Mouse (Mus musculus) liver, embryonic 12.5 days (tissue): Measurements from ENCODE around the gene Gcg. TPM values are rescaled to one million over a fixed set of nuclear protein-coding genes. Genes with fewer than 3 reads are reported as not detected.

Source experiments
- ATAC-seq: fragments of 200-750 bp; cut with Nextera tagmentation; 2 replicates; pipeline ENCODE4 v1.8.0; 2017; ENCODE audit warnings: moderate number of reproducible peaks, mild to moderate bottlenecking, moderate library complexity
- H3K27ac ChIP-seq: fragments of 300-500 bp; sonication (generic); 2 replicates; pipeline ENCODE4 v1.5.1; 2016; ENCODE audit warnings: mild to moderate bottlenecking
- H3K27me3 ChIP-seq: fragments of 300-500 bp; sonication (generic); replicated peaks from 2 replicates; pipeline ENCODE4 v1.6.1; 2016; ENCODE audit warnings: mild to moderate bottlenecking, moderate library complexity
- H3K36me3 ChIP-seq: fragments of 300-500 bp; sonication (generic); 2 replicates; pipeline ENCODE4 v1.6.1; 2016; ENCODE audit warnings: mild to moderate bottlenecking, moderate library complexity
- H3K4me1 ChIP-seq: fragments of 300-500 bp; sonication (generic); 2 replicates; pipeline ENCODE4 v1.6.1; 2016
- H3K4me2 ChIP-seq: fragments of 300-500 bp; sonication (generic); 2 replicates; pipeline ENCODE4 v1.6.1; 2016; ENCODE audit warnings: mild to moderate bottlenecking, moderate library complexity
- H3K4me3 ChIP-seq: fragments of 300-500 bp; sonication (generic); 2 replicates; pipeline ENCODE4 v1.5.1; 2016; ENCODE audit warnings: mild to moderate bottlenecking, moderate library complexity
- H3K9ac ChIP-seq: fragments of 300-500 bp; sonication (generic); 2 replicates; pipeline ENCODE4 v1.6.1; 2016; ENCODE audit warnings: mild to moderate bottlenecking, moderate library complexity
- H3K9me3 ChIP-seq: fragments of 300-500 bp; sonication (generic); replicated peaks from 2 replicates; pipeline ENCODE4 v1.6.1; 2016; ENCODE audit warnings: mild to moderate bottlenecking, moderate library complexity
- WGBS: fragments of 180-500 bp; shearing (Covaris S2); methylation state at CpG from one replicate; pipeline ENCODE4 v1.1.7; 2016; ENCODE audit not compliant: insufficient replicate concordance; 5-methylcytosine and 5-hydroxymethylcytosine counted together
- polyA plus RNA-seq: library from polyadenylated mRNA; unstranded; fragments of >200 nt; fragmentation: Nextera tagmentation; extraction: Ambion mirVana; gene quantifications from 2 replicates; pipeline ENCODE4 v1.2.1, GENCODE M21; 2016

Gene Gcg
- polyA plus RNA-seq: 0.36 and 0.55 TPM in 2 replicates

DNA sequence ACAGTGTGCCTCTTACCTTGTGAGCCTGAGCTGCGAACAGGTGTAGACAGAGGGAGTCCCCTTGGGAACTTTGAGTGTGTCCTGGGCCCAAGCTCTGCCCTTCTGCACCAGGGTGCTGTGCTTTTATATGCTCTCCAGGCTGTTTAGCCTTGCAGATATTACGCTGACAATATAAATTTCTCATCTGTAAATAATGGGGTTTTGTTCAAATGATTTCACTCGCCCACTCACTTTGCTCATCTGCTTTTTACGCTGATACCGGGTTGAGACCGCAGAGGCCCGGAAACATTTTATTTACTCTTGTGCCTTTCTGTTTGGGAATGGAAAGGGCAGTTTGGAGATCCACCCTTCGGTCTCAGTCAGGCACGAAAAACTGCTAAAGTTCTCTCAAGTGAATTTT, at the start of gene Gcg:
Gcg (minus strand) TSS at position 101 of the 400 bp plus-strand sequence.
- Histone ChIP-seq H3K36me3 (no peaks in the 10 kb centered on the region), H3K4me2 (no peak within 1 kb of the TSS), H3K9me3 (no peaks in the 10 kb centered on the region), H3K27me3 (no peaks in the 10 kb centered on the region), H3K4me3 (no peak within 1 kb of the TSS), H3K9ac (no peak within 1 kb of the TSS), H3K27ac (no peak within 1 kb of the TSS), H3K4me1 (no peaks in the 10 kb centered on the region)
- WGBS: 74% methylated on average over 9 of the region's 9 CpGs
- no peak for ATAC-seq

GRCm38 (mm10) chr2:62531065-62531464, 47.6 kb upstream of the Gcg start:
- WGBS: 42% methylated on average over 1 of the region's 1 CpGs
- Histone ChIP-seq H3K4me3 (no peak overlapping the region), H3K27ac (no peak overlapping the region), H3K4me1 (peaks cover 9% of the 10 kb centered on the region), H3K27me3 (no peaks in the 10 kb centered on the region), H3K9me3 (no peaks in the 10 kb centered on the region), H3K36me3 (no peaks in the 10 kb centered on the region), H3K4me2 (no peak overlapping the region), H3K9ac (no peak overlapping the region)
- ATAC-seq: no peak

GRCm38 (mm10) chr2:62526399-62526798, 42.9 kb upstream of the Gcg start:
- Histone ChIP-seq H3K27ac (no peak overlapping the region), H3K9ac (no peak overlapping the region), H3K4me1 (peaks cover 9% of the 10 kb centered on the region), H3K9me3 (no peaks in the 10 kb centered on the region), H3K27me3 (no peaks in the 10 kb centered on the region), H3K4me3 (no peak overlapping the region), H3K36me3 (no peaks in the 10 kb centered on the region), H3K4me2 (no peak overlapping the region)
- ATAC-seq: no peak
- 80% methylated on average over 9 of the region's 9 CpGs for WGBS

GRCm38 (mm10) chr2:62517790-62518189, 34.3 kb upstream of the Gcg start:
- no peaks in the 10 kb centered on the region for H3K9me3 ChIP-seq
- H3K36me3 ChIP-seq: no peaks in the 10 kb centered on the region
- H3K4me3 ChIP-seq: no peak overlapping the region
- 55% methylated on average over 2 of the region's 2 CpGs for WGBS
- no peaks in the 10 kb centered on the region for H3K4me1 ChIP-seq
- no peak for ATAC-seq
- H3K4me2 ChIP-seq: no peak overlapping the region
- H3K27me3 ChIP-seq: no peaks in the 10 kb centered on the region
- no peak overlapping the region for H3K9ac ChIP-seq
- no peak overlapping the region for H3K27ac ChIP-seq

DNA sequence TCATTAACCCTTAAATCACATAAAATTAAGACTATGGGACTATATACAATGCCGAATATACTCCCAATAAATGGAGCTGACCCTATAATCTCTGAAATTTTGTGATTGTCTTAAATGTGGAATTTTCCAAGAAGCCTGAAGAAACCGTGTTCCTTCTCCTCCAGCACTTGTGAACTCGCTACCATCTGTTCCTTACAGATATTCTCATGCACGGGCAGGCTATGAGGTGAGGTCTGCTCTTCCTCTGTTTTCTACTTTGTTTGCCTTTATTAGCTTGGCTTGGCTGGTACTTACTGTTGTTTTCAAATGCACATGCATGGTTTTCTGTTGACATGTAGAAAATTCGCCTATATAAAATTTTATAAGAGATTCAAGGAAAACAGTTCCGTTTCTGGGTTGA, 31.0 kb upstream of the Gcg start:
- Histone ChIP-seq H3K9ac (no peak overlapping the region), H3K4me2 (no peak overlapping the region), H3K4me3 (no peak overlapping the region), H3K36me3 (no peaks in the 10 kb centered on the region), H3K27ac (no peak overlapping the region), H3K27me3 (no peaks in the 10 kb centered on the region), H3K4me1 (no peaks in the 10 kb centered on the region), H3K9me3 (no peaks in the 10 kb centered on the region)
- ATAC-seq: no peak
- WGBS: 64% methylated on average over 6 of the region's 6 CpGs

DNA sequence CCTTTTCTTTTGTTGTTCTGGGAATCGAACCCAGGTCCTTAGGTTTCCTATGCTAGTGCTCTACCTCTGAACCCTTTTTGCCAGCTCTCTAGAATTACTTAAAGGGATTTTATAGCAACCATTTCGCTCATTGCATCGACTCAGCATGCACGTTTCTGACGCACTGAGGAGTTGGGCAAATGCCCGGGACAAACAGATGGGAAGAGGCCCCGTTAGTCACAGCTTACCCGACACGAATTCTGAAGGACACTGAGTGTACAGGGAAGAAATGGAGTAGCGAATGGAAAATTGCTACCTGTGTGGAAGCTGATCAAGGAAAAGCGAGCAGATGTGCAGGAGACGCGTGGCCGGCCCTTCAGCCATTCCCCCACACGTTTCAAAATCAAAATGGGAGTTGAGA, 30.0 kb upstream of the Gcg start:
- no peak for ATAC-seq
- H3K4me2 ChIP-seq: no peak overlapping the region
- no peaks in the 10 kb centered on the region for H3K27me3 ChIP-seq
- H3K27ac ChIP-seq: no peak overlapping the region
- H3K4me1 ChIP-seq: no peaks in the 10 kb centered on the region
- no peaks in the 10 kb centered on the region for H3K9me3 ChIP-seq
- WGBS: 78% methylated on average over 15 of the region's 15 CpGs
- H3K4me3 ChIP-seq: no peak overlapping the region
- H3K36me3 ChIP-seq: no peaks in the 10 kb centered on the region
- no peak overlapping the region for H3K9ac ChIP-seq

DNA sequence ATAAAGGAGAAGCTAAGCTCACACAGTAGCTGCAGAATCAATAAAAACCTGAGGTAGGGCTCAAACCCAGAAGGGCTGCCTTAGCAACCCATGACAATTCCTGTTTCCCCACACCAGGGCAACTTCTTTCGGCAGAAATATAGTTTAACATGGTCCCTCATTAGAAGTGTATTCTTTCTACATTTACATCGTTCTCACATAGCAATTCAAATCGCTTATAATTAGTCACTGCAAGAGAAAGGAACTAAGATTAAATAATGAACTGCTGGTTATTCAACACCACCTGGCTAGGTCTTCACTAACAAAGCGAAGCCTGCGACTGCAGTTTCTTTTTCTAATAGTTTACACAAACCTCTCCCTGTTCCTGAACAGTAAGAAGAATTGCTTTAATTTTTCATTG, 23.7 kb upstream of the Gcg start:
- Histone ChIP-seq H3K4me1 (no peaks in the 10 kb centered on the region), H3K36me3 (no peaks in the 10 kb centered on the region), H3K4me3 (no peak overlapping the region), H3K27me3 (no peaks in the 10 kb centered on the region), H3K4me2 (no peak overlapping the region), H3K9me3 (no peaks in the 10 kb centered on the region), H3K27ac (no peak overlapping the region), H3K9ac (no peak overlapping the region)
- 79% methylated on average over 5 of the region's 5 CpGs for WGBS
- ATAC-seq: no peak

DNA sequence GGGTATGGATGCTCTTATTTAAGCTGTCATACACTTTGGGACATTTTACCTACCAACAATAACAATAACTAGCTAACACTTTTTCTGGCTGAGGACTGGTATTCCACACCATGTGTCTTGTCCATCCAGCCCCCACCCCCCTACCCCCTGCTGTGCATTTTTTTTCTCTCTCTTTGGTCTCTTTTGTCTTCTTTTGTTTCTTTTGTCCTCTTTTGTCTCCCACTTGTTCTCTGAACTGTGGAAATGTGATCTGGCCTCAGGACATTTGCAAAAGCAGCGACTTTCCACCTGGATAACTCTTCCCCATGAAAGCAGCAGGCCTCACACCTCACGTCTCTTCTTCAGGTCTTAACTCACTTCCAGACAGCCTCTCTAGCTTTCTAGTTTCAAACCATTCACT, 23.0 kb upstream of the Gcg start:
- no peak overlapping the region for H3K27ac ChIP-seq
- H3K4me1 ChIP-seq: no peaks in the 10 kb centered on the region
- H3K9ac ChIP-seq: no peak overlapping the region
- WGBS: 54% methylated on average over 2 of the region's 2 CpGs
- H3K36me3 ChIP-seq: no peaks in the 10 kb centered on the region
- no peaks in the 10 kb centered on the region for H3K27me3 ChIP-seq
- no peak for ATAC-seq
- H3K4me3 ChIP-seq: no peak overlapping the region
- no peaks in the 10 kb centered on the region for H3K9me3 ChIP-seq
- no peak overlapping the region for H3K4me2 ChIP-seq

GRCm38 (mm10) chr2:62504269-62504796, 20.9 kb upstream of the Gcg start:
- Histone ChIP-seq H3K27me3 (no peaks in the 10 kb centered on the region), H3K36me3 (no peaks in the 10 kb centered on the region), H3K4me2 (no peak overlapping the region), H3K9ac (no peak overlapping the region), H3K9me3 (no peaks in the 10 kb centered on the region), H3K4me1 (no peaks in the 10 kb centered on the region), H3K27ac (no peak overlapping the region), H3K4me3 (no peak overlapping the region)
- ATAC-seq: no peak
- 76% methylated on average over 4 of the region's 4 CpGs for WGBS

DNA sequence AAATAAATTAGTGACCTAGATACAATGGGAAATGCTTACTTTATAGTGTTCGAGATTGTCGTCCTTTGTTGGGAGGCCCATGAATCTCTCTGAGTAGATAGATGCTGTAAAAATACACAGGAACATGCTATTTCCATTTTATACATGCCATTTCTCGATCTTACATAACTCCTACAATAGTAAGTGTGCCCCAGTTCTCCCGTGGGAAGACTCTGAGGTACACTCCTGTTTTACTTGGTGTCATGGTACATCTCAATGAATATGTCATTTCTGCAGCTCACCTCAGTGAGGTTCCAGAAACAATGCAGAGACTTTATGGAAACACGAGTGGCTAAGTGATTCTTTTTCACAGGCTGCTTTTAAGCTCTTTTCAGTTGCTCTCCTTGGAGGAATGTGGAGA, 19.9 kb upstream of the Gcg start:
- Histone ChIP-seq H3K4me3 (no peak overlapping the region), H3K4me1 (no peaks in the 10 kb centered on the region), H3K9ac (no peak overlapping the region), H3K27me3 (no peaks in the 10 kb centered on the region), H3K27ac (no peak overlapping the region), H3K9me3 (no peaks in the 10 kb centered on the region), H3K36me3 (no peaks in the 10 kb centered on the region), H3K4me2 (no peak overlapping the region)
- no peak for ATAC-seq
- WGBS: 62% methylated on average over 5 of the region's 5 CpGs

- no peaks in the 10 kb centered on the region for H3K9me3 ChIP-seq
These were observed 19.1 kb upstream of the Gcg start for GRCm38 (mm10) chr2:62502516-62502915.

GRCm38 (mm10) chr2:62498821-62499220, 15.4 kb upstream of the Gcg start:
- Histone ChIP-seq H3K4me1 (no peaks in the 10 kb centered on the region), H3K4me3 (no peak overlapping the region), H3K27ac (no peak overlapping the region), H3K36me3 (no peaks in the 10 kb centered on the region), H3K27me3 (no peaks in the 10 kb centered on the region), H3K9me3 (no peaks in the 10 kb centered on the region), H3K4me2 (no peak overlapping the region), H3K9ac (no peak overlapping the region)
- WGBS: 70% methylated on average over 5 of the region's 5 CpGs
- ATAC-seq: no peak

More at GRCm38 (mm10) chr2:62502516-62502915, 19.1 kb upstream of the Gcg start:
- no peak overlapping the region for H3K9ac ChIP-seq
- WGBS: 71% methylated on average over 4 of the region's 4 CpGs
- no peaks in the 10 kb centered on the region for H3K36me3 ChIP-seq
- no peak for ATAC-seq
- H3K27me3 ChIP-seq: no peaks in the 10 kb centered on the region
- H3K4me3 ChIP-seq: no peak overlapping the region
- H3K4me2 ChIP-seq: no peak overlapping the region
- H3K4me1 ChIP-seq: no peaks in the 10 kb centered on the region
- H3K27ac ChIP-seq: no peak overlapping the region

DNA sequence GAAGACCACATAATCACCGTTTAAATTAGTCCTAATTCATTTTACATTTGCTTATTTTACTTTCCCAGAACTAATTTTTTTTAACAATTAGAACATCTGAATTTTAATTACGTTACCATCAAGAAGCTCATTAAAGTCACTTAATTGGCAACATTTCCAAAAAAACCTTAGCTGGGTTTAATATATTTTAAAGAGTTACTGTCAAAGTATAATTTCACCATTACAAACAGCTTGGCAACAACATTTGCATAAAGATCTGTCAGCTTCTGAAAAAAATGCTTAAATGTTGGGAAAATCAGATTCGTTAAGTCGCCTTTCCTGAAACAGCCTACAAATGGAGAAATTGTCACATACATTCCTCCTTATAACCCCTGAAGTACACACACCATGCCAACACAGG, 14.6 kb upstream of the Gcg start:
- Histone ChIP-seq H3K27me3 (no peaks in the 10 kb centered on the region), H3K4me1 (no peaks in the 10 kb centered on the region), H3K27ac (no peak overlapping the region), H3K4me2 (no peak overlapping the region), H3K9me3 (no peaks in the 10 kb centered on the region), H3K4me3 (no peak overlapping the region), H3K36me3 (no peaks in the 10 kb centered on the region), H3K9ac (no peak overlapping the region)
- 81% methylated on average over 4 of the region's 4 CpGs for WGBS
- no peak for ATAC-seq
